Mouse (Mus musculus): ENCODE measurements around the gene Lig3. TPM values are rescaled to one million over a fixed set of nuclear protein-coding genes. Genes with fewer than 3 reads are reported as not detected.

Lig3 gene
- polyA plus RNA-seq, 1 experiment from 2014 or later, result 26.0 TPM

GRCm38 (mm10) chr11:82763742-82764437 is 17.0 kb upstream of the Lig3 start, which contains the start of the genes Cct6b and Zfp830:
Gene Cct6b (minus strand): TSS chr11:82764321.
Gene Zfp830 (plus strand): TSS chr11:82764345.
- peak; percentile 99 for ATAC-seq (ENCODE audit: low FRiP score)
- DNase-seq (ENCODE audit: low spot score), result peak; percentile 97
- under 1% methylated on average over 44 of the region's 44 CpGs for WGBS
- peak within 1 kb of the TSS; percentile 84 for H3K27ac ChIP-seq
- no peaks in the 10 kb centered on the region for H3K9me3 ChIP-seq (ENCODE audit: control insufficient read depth, low read length)
- peaks cover 21% of the 10 kb centered on the region for H3K4me1 ChIP-seq (replicated peaks; ENCODE audit: control insufficient read depth, insufficient read depth, low read length)
- H3K4me2 ChIP-seq (replicated peaks), result peak within 1 kb of the TSS; percentile 93
- peak within 1 kb of the TSS; percentile 62 for H3K4me3 ChIP-seq (replicated peaks; ENCODE audit: low read length)
- H3K27me3 ChIP-seq (ENCODE audit: control insufficient read depth, insufficient read depth, low read length), result no peaks in the 10 kb centered on the region
- peaks cover 9% of the 10 kb centered on the region; the same call in 1 of the 2 replicates for H3K36me3 ChIP-seq (replicated peaks; ENCODE audit: control insufficient read depth, insufficient read depth)
- H3K9ac ChIP-seq, result peak within 1 kb of the TSS; percentile 71

- Histone ChIP-seq H3K4me3 (replicated peaks; ENCODE audit: low read length) (peak overlapping the region; percentile 62), H3K9ac (peak overlapping the region; percentile 71), H3K4me2 (replicated peaks) (peak overlapping the region; percentile 93), H3K36me3 (replicated peaks; ENCODE audit: control insufficient read depth, insufficient read depth) (peaks cover 15% of the 10 kb centered on the region; the same call in 1 of the 2 replicates), H3K4me1 (replicated peaks; ENCODE audit: control insufficient read depth, insufficient read depth, low read length) (peaks cover 21% of the 10 kb centered on the region), H3K27me3 (ENCODE audit: control insufficient read depth, insufficient read depth, low read length) (no peaks in the 10 kb centered on the region), H3K9me3 (ENCODE audit: control insufficient read depth, low read length) (no peaks in the 10 kb centered on the region), H3K27ac (peak overlapping the region; percentile 84)
- under 1% methylated on average over 27 of the region's 28 CpGs for WGBS
- ATAC-seq (ENCODE audit: low FRiP score), result peak; percentile 71; the same call in 1 of the 2 replicates
- DNase-seq (ENCODE audit: low spot score), result no peak
These were observed 16.4 kb upstream of the Lig3 start for GRCm38 (mm10) chr11:82764438-82764924.

GRCm38 (mm10) chr11:82780134-82780533 is 774 bp upstream of the Lig3 start:
- DNase-seq (ENCODE audit: low spot score), result no peak

GRCm38 (mm10) chr11:82782197-82782596 is 1.3 kb downstream of the Lig3 start:
- 41% methylated on average over 6 of the region's 6 CpGs for WGBS
- Histone ChIP-seq H3K4me3 (replicated peaks; ENCODE audit: low read length) (peak overlapping the region; percentile 97), H3K9me3 (ENCODE audit: control insufficient read depth, low read length) (no peaks in the 10 kb centered on the region), H3K4me1 (replicated peaks; ENCODE audit: control insufficient read depth, insufficient read depth, low read length) (peaks cover 21% of the 10 kb centered on the region), H3K36me3 (replicated peaks; ENCODE audit: control insufficient read depth, insufficient read depth) (peaks cover 38% of the 10 kb centered on the region), H3K27me3 (ENCODE audit: control insufficient read depth, insufficient read depth, low read length) (no peaks in the 10 kb centered on the region), H3K27ac (0 out of 2 replicates have a peak overlapping the region, but pooled peaks have one; percentile 98), H3K4me2 (replicated peaks) (peak overlapping the region; percentile 69), H3K9ac (peak overlapping the region; percentile 97)
- ATAC-seq (ENCODE audit: low FRiP score) (no peak), DNase-seq (ENCODE audit: low spot score) (no peak)

More at GRCm38 (mm10) chr11:82780134-82780533, 774 bp upstream of the Lig3 start:
- H3K4me3 ChIP-seq (replicated peaks; ENCODE audit: low read length), result peak overlapping the region; percentile 97
- WGBS, result 56% methylated on average over 5 of the region's 5 CpGs
- peaks cover 19% of the 10 kb centered on the region for H3K36me3 ChIP-seq (replicated peaks; ENCODE audit: control insufficient read depth, insufficient read depth)
- ATAC-seq (ENCODE audit: low FRiP score), result no peak
- H3K4me1 ChIP-seq (replicated peaks; ENCODE audit: control insufficient read depth, insufficient read depth, low read length), result peaks cover 21% of the 10 kb centered on the region
- H3K27me3 ChIP-seq (ENCODE audit: control insufficient read depth, insufficient read depth, low read length), result no peaks in the 10 kb centered on the region
- H3K9ac ChIP-seq, result peak overlapping the region; percentile 97
- H3K27ac ChIP-seq, result no peak overlapping the region
- H3K9me3 ChIP-seq (ENCODE audit: control insufficient read depth, low read length), result no peaks in the 10 kb centered on the region
- H3K4me2 ChIP-seq (replicated peaks), result peak overlapping the region; percentile 69

GRCm38 (mm10) chr11:82783453-82783852 is 2.5 kb downstream of the Lig3 start:
- Histone ChIP-seq H3K9ac (no peak overlapping the region), H3K27ac (no peak overlapping the region), H3K36me3 (replicated peaks; ENCODE audit: control insufficient read depth, insufficient read depth) (peaks cover 50% of the 10 kb centered on the region), H3K4me1 (replicated peaks; ENCODE audit: control insufficient read depth, insufficient read depth, low read length) (peaks cover 21% of the 10 kb centered on the region), H3K9me3 (ENCODE audit: control insufficient read depth, low read length) (no peaks in the 10 kb centered on the region), H3K27me3 (ENCODE audit: control insufficient read depth, insufficient read depth, low read length) (no peaks in the 10 kb centered on the region), H3K4me3 (replicated peaks; ENCODE audit: low read length) (no peak overlapping the region), H3K4me2 (replicated peaks) (no peak overlapping the region)
- WGBS, result 91% methylated on average over 11 of the region's 11 CpGs
- ATAC-seq (ENCODE audit: low FRiP score) (no peak), DNase-seq (ENCODE audit: low spot score) (no peak)

GRCm38 (mm10) chr11:82806656-82807055 is 25.7 kb downstream of the Lig3 start:
- Histone ChIP-seq H3K9me3 (ENCODE audit: control insufficient read depth, low read length) (no peaks in the 10 kb centered on the region), H3K36me3 (replicated peaks; ENCODE audit: control insufficient read depth, insufficient read depth) (peaks cover 27% of the 10 kb centered on the region), H3K4me2 (replicated peaks) (no peak overlapping the region), H3K27me3 (ENCODE audit: control insufficient read depth, insufficient read depth, low read length) (no peaks in the 10 kb centered on the region), H3K4me1 (replicated peaks; ENCODE audit: control insufficient read depth, insufficient read depth, low read length) (no peaks in the 10 kb centered on the region), H3K4me3 (replicated peaks; ENCODE audit: low read length) (no peak overlapping the region), H3K9ac (no peak overlapping the region), H3K27ac (no peak overlapping the region)
- no peak for DNase-seq (ENCODE audit: low spot score)
- no peak for ATAC-seq (ENCODE audit: low FRiP score)
- 81% methylated on average over 3 of the region's 3 CpGs for WGBS

GRCm38 (mm10) chr11:82807370-82807769 is 26.5 kb downstream of the Lig3 start:
- Histone ChIP-seq H3K9me3 (ENCODE audit: control insufficient read depth, low read length) (no peaks in the 10 kb centered on the region), H3K4me3 (replicated peaks; ENCODE audit: low read length) (no peak overlapping the region), H3K9ac (no peak overlapping the region), H3K4me1 (replicated peaks; ENCODE audit: control insufficient read depth, insufficient read depth, low read length) (no peaks in the 10 kb centered on the region), H3K27ac (no peak overlapping the region), H3K36me3 (replicated peaks; ENCODE audit: control insufficient read depth, insufficient read depth) (peaks cover 20% of the 10 kb centered on the region), H3K4me2 (replicated peaks) (no peak overlapping the region), H3K27me3 (ENCODE audit: control insufficient read depth, insufficient read depth, low read length) (no peaks in the 10 kb centered on the region)
- ATAC-seq (ENCODE audit: low FRiP score), result no peak
- DNase-seq (ENCODE audit: low spot score), result no peak
- 82% methylated on average over 3 of the region's 3 CpGs for WGBS

- no peak overlapping the region for H3K4me2 ChIP-seq (replicated peaks)
- ATAC-seq (ENCODE audit: low FRiP score) (no peak), DNase-seq (ENCODE audit: low spot score) (no peak)
- no peaks in the 10 kb centered on the region for H3K27me3 ChIP-seq (ENCODE audit: control insufficient read depth, insufficient read depth, low read length)
- WGBS, result 55% methylated on average over 5 of the region's 5 CpGs
- H3K9me3 ChIP-seq (ENCODE audit: control insufficient read depth, low read length), result no peaks in the 10 kb centered on the region
- no peaks in the 10 kb centered on the region for H3K4me1 ChIP-seq (replicated peaks; ENCODE audit: control insufficient read depth, insufficient read depth, low read length)
- no peak overlapping the region for H3K27ac ChIP-seq
- H3K9ac ChIP-seq, result no peak overlapping the region
- H3K4me3 ChIP-seq (replicated peaks; ENCODE audit: low read length), result no peak overlapping the region
- H3K36me3 ChIP-seq (replicated peaks; ENCODE audit: control insufficient read depth, insufficient read depth), result peaks cover 9% of the 10 kb centered on the region; the same call in 1 of the 2 replicates
These were observed 27.6 kb downstream of the Lig3 start for GRCm38 (mm10) chr11:82808485-82808884.

GRCm38 (mm10) chr11:82819350-82819749 is 38.4 kb downstream of the Lig3 start:
- H3K4me1 ChIP-seq (replicated peaks; ENCODE audit: control insufficient read depth, insufficient read depth, low read length), result no peaks in the 10 kb centered on the region
- H3K36me3 ChIP-seq (replicated peaks; ENCODE audit: control insufficient read depth, insufficient read depth), result no peaks in the 10 kb centered on the region
- no peaks in the 10 kb centered on the region for H3K9me3 ChIP-seq (ENCODE audit: control insufficient read depth, low read length)
- no peaks in the 10 kb centered on the region for H3K27me3 ChIP-seq (ENCODE audit: control insufficient read depth, insufficient read depth, low read length)
- no peak overlapping the region for H3K27ac ChIP-seq
- ATAC-seq (ENCODE audit: low FRiP score) (no peak), DNase-seq (ENCODE audit: low spot score) (peak; percentile 53)
- H3K4me2 ChIP-seq (replicated peaks), result no peak overlapping the region
- no peak overlapping the region for H3K9ac ChIP-seq
- no peak overlapping the region for H3K4me3 ChIP-seq (replicated peaks; ENCODE audit: low read length)
- WGBS, result 54% methylated on average over 4 of the region's 4 CpGs
